Mouse (Mus musculus): ENCODE data around the gene Gm5862. TPM values are rescaled to one million over a fixed set of nuclear protein-coding genes. Genes with fewer than 3 reads are reported as not detected.
"Not testable (repeated sequence)": the region's sequence is repeated elsewhere in the genome, so short reads cannot be mapped to it uniquely, and the experiment has no call there.

Gene Gm5862
- polyA plus RNA-seq (2015; fragmentation: Nextera tagmentation; extraction: Ambion mirVana), result not detected in 2 replicates

DNA sequence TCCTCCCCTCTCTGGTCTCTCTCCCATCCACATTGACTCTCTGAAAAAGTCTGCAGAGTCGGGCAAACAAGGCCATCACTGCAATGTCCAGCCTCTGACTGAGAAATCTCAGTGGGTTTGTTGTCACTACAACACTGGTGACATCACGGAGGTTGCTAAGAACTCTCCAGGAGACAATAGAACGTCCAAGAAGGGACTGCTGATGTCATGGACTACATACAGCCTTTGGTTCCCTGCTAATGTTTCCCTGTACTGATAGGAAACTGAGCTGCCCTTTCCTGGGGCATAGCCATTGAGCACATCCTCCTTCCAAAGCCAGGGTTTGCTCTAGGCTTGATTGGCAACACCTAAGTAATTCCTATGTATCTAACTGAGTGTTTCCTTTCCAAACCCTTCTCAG, at the start of gene Gm5862:
Gene Gm5862 (minus strand): TSS at position 101 of the 400 bp plus-strand sequence.
- not testable (repeated sequence) for H3K9ac ChIP-seq (ENCODE audit: low read length); H3K27me3 ChIP-seq (ENCODE audit: control insufficient read depth, insufficient read depth, low read length); H3K4me1 ChIP-seq (replicated peaks; ENCODE audit: control insufficient read depth, insufficient read depth); DNase-seq (ENCODE audit: low spot score); H3K4me2 ChIP-seq (replicated peaks; ENCODE audit: low read depth); H3K9me3 ChIP-seq (ENCODE audit: control insufficient read depth, low read length); H3K36me3 ChIP-seq (ENCODE audit: control insufficient read depth, insufficient read depth, low read length); H3K4me3 ChIP-seq (ENCODE audit: low read depth, low read length); H3K27ac ChIP-seq (replicated peaks); ATAC-seq (ENCODE audit: low FRiP score, low TSS enrichment)
- WGBS, result no CpG with 5 or more reads among the region's 3 CpGs

GRCm38 (mm10) chr5:26070716-26071115, 48.0 kb upstream of the Gm5862 start:
- Histone ChIP-seq H3K4me3 (ENCODE audit: low read depth, low read length) (no peak overlapping the region), H3K27ac (replicated peaks) (no peak overlapping the region), H3K27me3 (ENCODE audit: control insufficient read depth, insufficient read depth, low read length) (no peaks in the 10 kb centered on the region), H3K9me3 (ENCODE audit: control insufficient read depth, low read length) (no peaks in the 10 kb centered on the region), H3K4me2 (replicated peaks; ENCODE audit: low read depth) (no peak overlapping the region), H3K9ac (ENCODE audit: low read length) (no peak overlapping the region), H3K36me3 (ENCODE audit: control insufficient read depth, insufficient read depth, low read length) (no peaks in the 10 kb centered on the region), H3K4me1 (replicated peaks; ENCODE audit: control insufficient read depth, insufficient read depth) (no peaks in the 10 kb centered on the region)
- WGBS, result 84% methylated on average over 24 of the region's 24 CpGs
- DNase-seq (ENCODE audit: low spot score) (no peak), ATAC-seq (ENCODE audit: low FRiP score, low TSS enrichment) (no peak)
- TF ChIP-seq CTCF (IDR thresholded peaks at IDR 0.05; ENCODE audit: low read depth) (no peak), EP300 (optimal IDR thresholded peaks at IDR 0.05) (no peak)

GRCm38 (mm10) chr5:26058481-26058880, 35.8 kb upstream of the Gm5862 start, which contains the start of gene Gm7347:
Gene Gm7347 (minus strand): TSS chr5:26058581.
- no CpG with 5 or more reads among the region's 2 CpGs for WGBS
- H3K27me3 ChIP-seq (ENCODE audit: control insufficient read depth, insufficient read depth, low read length); DNase-seq (ENCODE audit: low spot score); ATAC-seq (ENCODE audit: low FRiP score, low TSS enrichment); H3K9ac ChIP-seq (ENCODE audit: low read length); H3K36me3 ChIP-seq (ENCODE audit: control insufficient read depth, insufficient read depth, low read length); H3K4me3 ChIP-seq (ENCODE audit: low read depth, low read length); H3K9me3 ChIP-seq (ENCODE audit: control insufficient read depth, low read length); H3K4me2 ChIP-seq (replicated peaks; ENCODE audit: low read depth); H3K4me1 ChIP-seq (replicated peaks; ENCODE audit: control insufficient read depth, insufficient read depth); H3K27ac ChIP-seq (replicated peaks): not testable (repeated sequence)

- H3K4me1 ChIP-seq (replicated peaks; ENCODE audit: control insufficient read depth, insufficient read depth); H3K27ac ChIP-seq (replicated peaks); DNase-seq (ENCODE audit: low spot score); H3K36me3 ChIP-seq (ENCODE audit: control insufficient read depth, insufficient read depth, low read length); H3K9me3 ChIP-seq (ENCODE audit: control insufficient read depth, low read length); ATAC-seq (ENCODE audit: low FRiP score, low TSS enrichment); H3K9ac ChIP-seq (ENCODE audit: low read length); H3K4me2 ChIP-seq (replicated peaks; ENCODE audit: low read depth); H3K4me3 ChIP-seq (ENCODE audit: low read depth, low read length); H3K27me3 ChIP-seq (ENCODE audit: control insufficient read depth, insufficient read depth, low read length): not testable (repeated sequence)
- 72% methylated on average over 2 of the region's 2 CpGs for WGBS
These were observed 16.7 kb upstream of the Gm5862 start, which contains the start of gene Speer4a for GRCm38 (mm10) chr5:26039458-26039857. Gene Speer4a (minus strand): TSS chr5:26039558.

DNA sequence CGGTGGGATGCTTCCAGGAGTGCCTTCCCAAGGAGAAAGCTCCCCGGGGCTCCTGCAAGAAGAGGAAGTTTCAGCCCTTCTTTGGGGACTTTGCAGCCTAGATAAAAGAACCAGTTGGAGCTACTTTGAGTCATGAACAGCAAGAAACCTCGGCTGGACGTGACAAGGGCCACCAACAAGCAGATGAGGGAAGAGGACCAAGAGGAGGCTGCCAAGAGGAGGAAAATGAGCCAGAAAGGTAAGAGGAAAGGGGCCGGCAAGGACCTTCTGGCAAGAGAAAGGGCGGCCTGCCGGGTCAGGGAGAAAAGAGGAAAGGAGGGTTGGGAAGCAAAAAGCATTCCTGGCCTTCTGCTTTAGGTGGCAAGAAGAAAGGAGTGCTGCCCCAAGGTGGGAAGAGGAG, 15.0 kb downstream of the Gm5862 start:
- not testable (repeated sequence) for H3K9ac ChIP-seq (ENCODE audit: low read length); H3K4me3 ChIP-seq (ENCODE audit: low read depth, low read length); H3K27me3 ChIP-seq (ENCODE audit: control insufficient read depth, insufficient read depth, low read length); DNase-seq (ENCODE audit: low spot score); H3K9me3 ChIP-seq (ENCODE audit: control insufficient read depth, low read length); H3K27ac ChIP-seq (replicated peaks); H3K36me3 ChIP-seq (ENCODE audit: control insufficient read depth, insufficient read depth, low read length); H3K4me1 ChIP-seq (replicated peaks; ENCODE audit: control insufficient read depth, insufficient read depth); H3K4me2 ChIP-seq (replicated peaks; ENCODE audit: low read depth)
- WGBS, result 69% methylated on average over 6 of the region's 7 CpGs
- 0 out of 2 replicates have a peak, but pooled peaks have one; percentile 6 for ATAC-seq (ENCODE audit: low FRiP score, low TSS enrichment)

GRCm38 (mm10) chr5:26006937-26007695, 15.6 kb downstream of the Gm5862 start:
- WGBS, result 15% methylated on average over 41 of the region's 45 CpGs
- not testable (repeated sequence) for H3K9ac ChIP-seq (ENCODE audit: low read length); H3K4me1 ChIP-seq (replicated peaks; ENCODE audit: control insufficient read depth, insufficient read depth); H3K27me3 ChIP-seq (ENCODE audit: control insufficient read depth, insufficient read depth, low read length); H3K27ac ChIP-seq (replicated peaks); H3K36me3 ChIP-seq (ENCODE audit: control insufficient read depth, insufficient read depth, low read length); H3K9me3 ChIP-seq (ENCODE audit: control insufficient read depth, low read length)
- DNase-seq (ENCODE audit: low spot score), result peak; percentile 32
- Histone ChIP-seq H3K4me2 (replicated peaks; ENCODE audit: low read depth) (peak overlapping the region; percentile 50), H3K4me3 (ENCODE audit: low read depth, low read length) (peak overlapping the region; percentile 33)
- peak; percentile 65 for ATAC-seq (ENCODE audit: low FRiP score, low TSS enrichment)

DNA sequence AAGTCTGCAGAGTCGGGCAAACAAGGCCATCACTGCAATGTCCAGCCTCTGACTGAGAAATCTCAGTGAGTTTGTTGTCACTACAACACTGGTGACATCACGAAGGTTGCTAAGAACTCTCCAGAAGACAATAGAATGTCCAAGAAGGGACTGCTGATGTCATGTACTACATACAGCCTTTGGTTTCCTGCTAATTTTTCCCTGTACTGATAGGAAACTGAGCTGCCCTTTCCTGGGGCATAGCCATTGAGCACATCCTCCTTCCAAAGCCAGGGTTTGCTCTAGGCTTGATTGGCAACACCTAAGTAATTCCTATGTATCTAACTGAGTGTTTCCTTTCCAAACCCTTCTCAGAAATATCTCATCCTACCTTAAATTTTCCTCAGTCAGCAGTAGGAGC, 18.0 kb downstream of the Gm5862 start, which contains the start of gene Gm1979:
Gene Gm1979 (minus strand): TSS at position 101 of the 400 bp plus-strand sequence.
- H3K4me1 ChIP-seq (replicated peaks; ENCODE audit: control insufficient read depth, insufficient read depth); H3K36me3 ChIP-seq (ENCODE audit: control insufficient read depth, insufficient read depth, low read length); H3K4me3 ChIP-seq (ENCODE audit: low read depth, low read length); H3K9ac ChIP-seq (ENCODE audit: low read length); ATAC-seq (ENCODE audit: low FRiP score, low TSS enrichment); H3K27me3 ChIP-seq (ENCODE audit: control insufficient read depth, insufficient read depth, low read length); H3K27ac ChIP-seq (replicated peaks); H3K4me2 ChIP-seq (replicated peaks; ENCODE audit: low read depth); H3K9me3 ChIP-seq (ENCODE audit: control insufficient read depth, low read length); DNase-seq (ENCODE audit: low spot score): not testable (repeated sequence)
- WGBS, result 83% methylated on average over 1 of the region's 2 CpGs

GRCm38 (mm10) chr5:25988550-25988949, 34.2 kb downstream of the Gm5862 start, which contains the start of gene Gm21698:
Gene Gm21698 (minus strand): TSS chr5:25988650.
- H3K4me1 ChIP-seq (replicated peaks; ENCODE audit: control insufficient read depth, insufficient read depth); H3K9me3 ChIP-seq (ENCODE audit: control insufficient read depth, low read length); H3K27me3 ChIP-seq (ENCODE audit: control insufficient read depth, insufficient read depth, low read length); ATAC-seq (ENCODE audit: low FRiP score, low TSS enrichment); H3K27ac ChIP-seq (replicated peaks); DNase-seq (ENCODE audit: low spot score); H3K4me3 ChIP-seq (ENCODE audit: low read depth, low read length); H3K36me3 ChIP-seq (ENCODE audit: control insufficient read depth, insufficient read depth, low read length); H3K9ac ChIP-seq (ENCODE audit: low read length); H3K4me2 ChIP-seq (replicated peaks; ENCODE audit: low read depth): not testable (repeated sequence)
- no CpG with 5 or more reads among the region's 3 CpGs for WGBS

GRCm38 (mm10) chr5:25972563-25972962, 50.2 kb downstream of the Gm5862 start, which contains the start of gene Gm21680:
Gene Gm21680 (minus strand): TSS chr5:25972663.
- H3K4me1 ChIP-seq (replicated peaks; ENCODE audit: control insufficient read depth, insufficient read depth); H3K27me3 ChIP-seq (ENCODE audit: control insufficient read depth, insufficient read depth, low read length); H3K27ac ChIP-seq (replicated peaks); DNase-seq (ENCODE audit: low spot score); H3K9me3 ChIP-seq (ENCODE audit: control insufficient read depth, low read length); ATAC-seq (ENCODE audit: low FRiP score, low TSS enrichment); H3K9ac ChIP-seq (ENCODE audit: low read length); H3K36me3 ChIP-seq (ENCODE audit: control insufficient read depth, insufficient read depth, low read length); H3K4me3 ChIP-seq (ENCODE audit: low read depth, low read length); H3K4me2 ChIP-seq (replicated peaks; ENCODE audit: low read depth): not testable (repeated sequence)
- WGBS, result no CpG with 5 or more reads among the region's 2 CpGs
